Mouse (Mus musculus): ENCODE data around the gene Sertad1. TPM values are rescaled to one million over a fixed set of nuclear protein-coding genes. Genes with fewer than 3 reads are reported as not detected.

Gene Sertad1
- polyA plus RNA-seq, 1 experiment from 2014 or later = 36.0 TPM

DNA sequence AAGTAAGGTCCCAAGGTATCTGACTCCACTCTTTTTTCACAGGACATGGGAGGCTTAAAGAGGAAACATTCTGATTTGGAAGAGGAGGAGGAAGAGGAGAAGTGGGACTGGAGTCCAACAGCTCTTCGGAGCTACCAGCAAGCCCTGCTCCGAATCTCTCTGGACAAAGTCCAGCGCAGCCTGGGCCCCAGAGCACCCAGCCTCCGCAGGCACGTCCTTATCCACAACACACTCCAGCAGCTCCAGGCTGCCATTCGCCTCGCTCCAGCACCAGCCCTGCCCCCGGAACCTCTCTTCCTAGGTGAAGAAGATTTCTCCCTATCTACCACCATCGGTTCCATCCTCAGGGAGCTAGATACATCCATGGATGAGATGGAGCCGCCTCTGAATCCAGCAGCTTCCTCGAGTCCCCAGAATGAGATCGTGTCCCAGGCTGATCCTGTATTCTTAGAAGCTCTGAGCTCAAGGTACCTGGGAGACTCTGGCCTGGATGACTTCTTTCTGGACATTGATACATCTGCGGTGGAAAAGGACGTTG is 10.5 kb upstream of the Sertad1 start:
- Histone ChIP-seq H3K9me3 (no peaks in the 10 kb centered on the region), H3K27ac (peak overlapping the region; percentile 67), H3K9ac (no peak overlapping the region)

GRCm38 (mm10) chr7:27478561-27478960 is 8.1 kb upstream of the Sertad1 start:
- Histone ChIP-seq H3K27me3 (replicated peaks) (no peaks in the 10 kb centered on the region), H3K27ac (0 out of 2 replicates have a peak overlapping the region, but pooled peaks have one; percentile 95), H3K36me3 (peaks cover 7% of the 10 kb centered on the region), H3K4me3 (replicated peaks) (no peak overlapping the region), H3K4me2 (replicated peaks) (no peak overlapping the region), H3K9me3 (no peaks in the 10 kb centered on the region), H3K4me1 (replicated peaks) (peaks cover 28% of the 10 kb centered on the region), H3K9ac (0 out of 2 replicates have a peak overlapping the region, but pooled peaks have one; percentile 17)
- 70% methylated on average over 7 of the region's 7 CpGs for WGBS
- no peak for ATAC-seq

More for the DNA sequence above, 10.5 kb upstream of the Sertad1 start:
- Histone ChIP-seq H3K27me3 (replicated peaks) (no peaks in the 10 kb centered on the region), H3K4me3 (replicated peaks) (no peak overlapping the region), H3K36me3 (peaks cover 7% of the 10 kb centered on the region), H3K4me1 (replicated peaks) (peaks cover 28% of the 10 kb centered on the region), H3K4me2 (replicated peaks) (peak overlapping the region; percentile 27)
- ATAC-seq = no peak
- WGBS = 87% methylated on average over 14 of the region's 14 CpGs

GRCm38 (mm10) chr7:27479750-27480149 is 7.0 kb upstream of the Sertad1 start:
- no peaks in the 10 kb centered on the region for H3K27me3 ChIP-seq (replicated peaks)
- peak overlapping the region; percentile 60 for H3K4me2 ChIP-seq (replicated peaks)
- 42% methylated on average over 1 of the region's 1 CpGs for WGBS
- no peaks in the 10 kb centered on the region for H3K9me3 ChIP-seq
- 0 out of 2 replicates have a peak overlapping the region, but pooled peaks have one; percentile 6 for H3K4me3 ChIP-seq (replicated peaks)
- peak overlapping the region; percentile 95 for H3K27ac ChIP-seq
- ATAC-seq = no peak
- peaks cover 28% of the 10 kb centered on the region for H3K4me1 ChIP-seq (replicated peaks)
- peaks cover 7% of the 10 kb centered on the region for H3K36me3 ChIP-seq
- 0 out of 2 replicates have a peak overlapping the region, but pooled peaks have one; percentile 12 for H3K9ac ChIP-seq

DNA sequence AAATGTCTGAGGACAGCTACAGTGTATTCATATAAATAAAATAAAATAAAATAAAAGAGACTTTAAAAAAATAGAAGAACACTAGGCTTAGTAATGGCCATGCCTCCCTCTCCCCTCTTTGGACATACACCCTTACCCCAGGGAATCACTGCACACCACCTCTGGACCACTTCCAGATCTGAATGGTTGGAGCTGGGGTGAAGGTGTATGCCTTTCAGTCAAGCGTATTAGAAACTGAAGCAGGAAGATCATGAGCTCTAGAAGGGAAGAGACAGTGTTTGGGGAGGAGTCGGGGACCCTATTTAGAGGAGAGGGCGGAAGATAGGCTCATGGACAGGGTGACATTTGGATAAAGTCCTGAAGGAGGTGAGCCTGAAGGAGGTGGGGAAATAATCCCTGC is 6.2 kb upstream of the Sertad1 start:
- Histone ChIP-seq H3K4me1 (replicated peaks) (peaks cover 23% of the 10 kb centered on the region), H3K4me2 (replicated peaks) (peak overlapping the region; percentile 60), H3K9ac (peak overlapping the region; percentile 49), H3K27me3 (replicated peaks) (no peaks in the 10 kb centered on the region), H3K27ac (peak overlapping the region; percentile 95), H3K9me3 (no peaks in the 10 kb centered on the region), H3K4me3 (replicated peaks) (peak overlapping the region; percentile 36), H3K36me3 (peaks cover 7% of the 10 kb centered on the region)
- no peak for ATAC-seq
- 64% methylated on average over 3 of the region's 3 CpGs for WGBS

DNA sequence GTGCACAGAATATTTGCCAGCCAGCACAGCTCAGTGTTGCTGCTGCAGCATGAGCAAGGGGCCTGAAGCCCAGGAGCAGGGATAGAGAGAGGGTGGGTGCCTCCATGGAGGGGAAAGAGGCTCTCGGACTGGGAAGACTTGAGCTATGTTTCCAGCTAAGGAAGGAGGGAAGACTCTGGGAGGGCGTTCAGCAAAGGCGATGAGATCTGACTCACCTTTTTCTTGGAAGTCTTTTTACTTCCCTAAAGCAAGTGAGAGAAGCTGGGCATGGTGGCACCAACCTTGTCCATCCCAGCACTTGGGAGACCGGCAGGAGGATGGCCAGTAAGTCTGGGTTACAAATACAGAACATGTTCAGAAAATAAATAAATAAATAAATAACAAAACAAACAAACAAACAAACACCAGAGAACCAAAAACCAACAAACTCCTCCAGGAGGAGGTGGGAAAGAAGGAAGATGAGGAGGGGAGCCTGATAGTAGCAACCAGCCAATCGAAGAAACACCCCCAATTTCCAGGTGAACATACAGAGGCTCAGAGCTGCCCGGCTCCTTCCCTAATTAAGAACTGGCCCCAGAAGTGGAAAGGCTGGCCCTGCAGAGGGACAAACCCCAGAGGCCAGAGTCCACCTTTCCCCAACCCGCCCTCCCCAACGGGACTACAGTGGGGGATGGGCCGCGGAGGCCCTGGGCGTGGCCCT is 5.6 kb upstream of the Sertad1 start:
- 7% methylated on average over 11 of the region's 11 CpGs for WGBS

DNA sequence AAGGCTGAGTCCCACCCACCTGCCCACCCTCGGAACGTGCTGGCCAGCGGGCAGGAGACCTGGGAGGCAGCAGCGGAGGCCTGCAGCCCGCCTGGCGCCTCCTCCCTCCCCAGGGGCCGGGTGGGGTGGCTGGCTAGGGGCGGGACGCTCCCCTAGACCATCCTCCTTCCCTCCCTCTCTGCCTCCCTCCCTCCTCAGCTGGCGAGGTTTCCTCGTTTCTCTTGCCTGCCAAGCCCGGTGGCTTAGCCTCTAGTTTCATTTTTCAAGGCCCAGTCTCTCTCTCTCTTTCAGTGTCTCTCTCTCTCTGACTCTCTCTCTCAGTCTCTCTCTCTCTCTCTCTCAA is 5.1 kb upstream of the Sertad1 start:
- Histone ChIP-seq H3K4me2 (replicated peaks) (peak overlapping the region; percentile 60), H3K9ac (peak overlapping the region; percentile 49), H3K27ac (peak overlapping the region; percentile 95), H3K9me3 (no peaks in the 10 kb centered on the region), H3K27me3 (replicated peaks) (no peaks in the 10 kb centered on the region), H3K4me1 (replicated peaks) (peaks cover 23% of the 10 kb centered on the region), H3K4me3 (replicated peaks) (peak overlapping the region; percentile 36), H3K36me3 (no peaks in the 10 kb centered on the region)
- ATAC-seq = peak; percentile 97
- WGBS = 0% methylated on average over 7 of the region's 12 CpGs

More for the DNA sequence above, 5.6 kb upstream of the Sertad1 start:
- Histone ChIP-seq H3K9me3 (no peaks in the 10 kb centered on the region), H3K4me3 (replicated peaks) (peak overlapping the region; percentile 36), H3K4me1 (replicated peaks) (peaks cover 23% of the 10 kb centered on the region), H3K9ac (peak overlapping the region; percentile 49), H3K27ac (peak overlapping the region; percentile 95), H3K36me3 (peaks cover 5% of the 10 kb centered on the region), H3K27me3 (replicated peaks) (no peaks in the 10 kb centered on the region), H3K4me2 (replicated peaks) (peak overlapping the region; percentile 60)
- peak; percentile 6; the same call in 1 of the 2 replicates for ATAC-seq

- Histone ChIP-seq H3K4me3 (replicated peaks) (no peak overlapping the region), H3K4me1 (replicated peaks) (peaks cover 21% of the 10 kb centered on the region), H3K9me3 (no peaks in the 10 kb centered on the region), H3K27me3 (replicated peaks) (no peaks in the 10 kb centered on the region), H3K36me3 (no peaks in the 10 kb centered on the region), H3K4me2 (replicated peaks) (no peak overlapping the region), H3K27ac (no peak overlapping the region), H3K9ac (no peak overlapping the region)
- 92% methylated on average over 4 of the region's 4 CpGs for WGBS
- no peak for ATAC-seq
Measured at GRCm38 (mm10) chr7:27483860-27484259, 2.9 kb upstream of the Sertad1 start.

- peak overlapping the region; percentile 78 for H3K4me3 ChIP-seq (replicated peaks)
- H3K27me3 ChIP-seq (replicated peaks) = no peaks in the 10 kb centered on the region
- ATAC-seq = no peak
- peak overlapping the region; percentile 81 for H3K27ac ChIP-seq
- H3K4me2 ChIP-seq (replicated peaks) = peak overlapping the region; percentile 71
- H3K36me3 ChIP-seq = peaks cover 6% of the 10 kb centered on the region; the same call in 1 of the 2 replicates
- 2% methylated on average over 13 of the region's 13 CpGs for WGBS
- peak overlapping the region; percentile 21 for H3K9ac ChIP-seq
- no peaks in the 10 kb centered on the region for H3K9me3 ChIP-seq
- H3K4me1 ChIP-seq (replicated peaks) = peaks cover 28% of the 10 kb centered on the region
Measured at GRCm38 (mm10) chr7:27486102-27486769, 474 bp upstream of the Sertad1 start.

GRCm38 (mm10) chr7:27487740-27488268 is 1.1 kb downstream of the Sertad1 start:
- WGBS = 1% methylated on average over 13 of the region's 13 CpGs
- no peak for ATAC-seq
- Histone ChIP-seq H3K36me3 (peaks cover 6% of the 10 kb centered on the region; the same call in 1 of the 2 replicates), H3K9ac (peak overlapping the region; percentile 86), H3K9me3 (no peaks in the 10 kb centered on the region), H3K4me1 (replicated peaks) (peaks cover 36% of the 10 kb centered on the region), H3K4me2 (replicated peaks) (peak overlapping the region; percentile 71), H3K27ac (peak overlapping the region; percentile 99), H3K27me3 (replicated peaks) (no peaks in the 10 kb centered on the region), H3K4me3 (replicated peaks) (peak overlapping the region; percentile 78)

GRCm38 (mm10) chr7:27489270-27489869 is 2.7 kb downstream of the Sertad1 start:
- ATAC-seq = no peak
- WGBS = 91% methylated on average over 25 of the region's 25 CpGs
- H3K9ac ChIP-seq = no peak overlapping the region
- no peak overlapping the region for H3K4me2 ChIP-seq (replicated peaks)
- H3K27ac ChIP-seq = peak overlapping the region; percentile 90
- peaks cover 6% of the 10 kb centered on the region; the same call in 1 of the 2 replicates for H3K36me3 ChIP-seq
- H3K9me3 ChIP-seq = no peaks in the 10 kb centered on the region
- no peaks in the 10 kb centered on the region for H3K27me3 ChIP-seq (replicated peaks)
- no peak overlapping the region for H3K4me3 ChIP-seq (replicated peaks)
- H3K4me1 ChIP-seq (replicated peaks) = peaks cover 40% of the 10 kb centered on the region

DNA sequence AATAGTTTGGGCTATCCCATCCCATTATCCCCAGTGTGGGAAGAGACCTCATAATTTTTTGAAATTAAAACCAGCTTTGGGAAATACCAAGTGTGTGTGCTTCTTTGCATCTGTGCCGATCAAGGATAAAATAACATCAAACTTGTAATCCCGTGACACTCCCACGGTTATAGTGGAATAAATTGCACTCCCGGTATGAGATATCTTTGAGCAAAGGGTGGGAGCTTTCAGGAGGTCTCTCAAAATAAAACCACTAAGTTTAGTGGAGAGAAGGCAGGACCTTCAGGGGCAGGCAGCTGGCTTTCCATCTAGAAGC is 3.5 kb downstream of the Sertad1 start:
- Histone ChIP-seq H3K4me1 (replicated peaks) (peaks cover 40% of the 10 kb centered on the region), H3K27me3 (replicated peaks) (no peaks in the 10 kb centered on the region), H3K9me3 (no peaks in the 10 kb centered on the region), H3K36me3 (peaks cover 6% of the 10 kb centered on the region; the same call in 1 of the 2 replicates), H3K9ac (peak overlapping the region; percentile 42), H3K27ac (peak overlapping the region; percentile 90), H3K4me2 (replicated peaks) (peak overlapping the region; percentile 65), H3K4me3 (replicated peaks) (peak overlapping the region; percentile 36)
- no peak for ATAC-seq
- WGBS = 20% methylated on average over 4 of the region's 4 CpGs
